Mouse (Mus musculus): Measurements from ENCODE around the gene Wipf2. TPM values are rescaled to one million over a fixed set of nuclear protein-coding genes. Genes with fewer than 3 reads are reported as not detected.
A peak's percentile ranks its signal among the peaks of the same experiment; 100 is the strongest.

Gene Wipf2
- total and polyA plus RNA-seq, 3 experiments = 4.0 to 9.6 (median 9.1) TPM

DNA sequence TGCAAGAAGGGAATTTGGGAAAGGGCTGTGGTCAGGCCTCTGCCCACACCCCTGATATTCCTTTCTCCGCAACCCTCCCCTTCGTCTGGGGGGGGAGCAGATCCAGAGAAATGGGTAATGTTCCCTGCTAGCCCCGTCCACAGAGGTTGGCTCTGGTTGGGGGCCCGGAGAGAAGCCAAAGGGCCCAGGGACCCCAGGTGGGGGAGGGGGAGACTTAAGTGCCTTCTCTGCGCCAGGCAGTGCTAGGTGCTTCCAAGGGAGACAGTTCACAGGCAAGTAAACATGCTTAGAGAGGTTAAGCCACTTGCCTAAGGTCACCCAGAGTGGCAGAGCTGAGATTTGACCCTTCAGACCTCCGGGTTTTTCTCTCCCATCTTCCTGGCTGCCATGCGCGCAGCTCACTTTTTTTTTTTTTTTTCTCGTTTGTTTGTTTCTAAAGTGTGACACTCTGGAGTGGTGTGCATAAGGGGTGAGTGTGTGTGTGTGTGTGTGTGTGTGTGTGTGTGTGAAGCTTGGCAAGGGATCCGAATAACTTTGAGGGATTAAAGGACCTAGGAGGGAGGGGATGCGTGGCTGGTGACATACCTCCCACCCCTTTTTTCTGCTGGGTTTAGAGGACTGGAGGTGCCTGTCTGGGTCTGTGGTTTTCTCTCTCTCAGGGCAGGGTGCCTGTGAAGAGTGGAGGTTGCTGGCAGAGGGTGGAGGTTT, 81.6 kb downstream of the Wipf2 start:
- Histone ChIP-seq H3K79me2 (replicated peaks; ENCODE audit: control insufficient read depth, insufficient read depth, low read length) (peaks cover 3% of the 10 kb centered on the region; the same call in 1 of the 2 replicates), H3K4me1 (ENCODE audit: control insufficient read depth, insufficient read depth, low read length) (peaks cover 44% of the 10 kb centered on the region), H3K27ac (peak overlapping the region; percentile 71; the same call in 1 of the 2 replicates), H3K9ac (ENCODE audit: low read depth, low read length) (no peak overlapping the region), H3K36me3 (ENCODE audit: control insufficient read depth, insufficient read depth, low read length) (no peaks in the 10 kb centered on the region), H3K27me3 (ENCODE audit: control insufficient read depth, insufficient read depth, low read length) (no peaks in the 10 kb centered on the region), H3K4me3 (no peak overlapping the region)
- no peak for TF ChIP-seq CTCF (IDR thresholded peaks at IDR 0.05)
- TF ChIP-seq POLR2A (IDR thresholded peaks at IDR 0.05; ENCODE audit: insufficient read depth, low read depth, low read length) = no peak
- no peak for TF ChIP-seq EP300 (IDR thresholded peaks at IDR 0.05; ENCODE audit: insufficient read depth, low read depth, low read length)
- intact Hi-C loops (cut with DNase I) = no loop called here
- DNase-seq = peak; percentile 7 to 22
- 63% methylated on average over 11 of the region's 11 CpGs for WGBS

DNA sequence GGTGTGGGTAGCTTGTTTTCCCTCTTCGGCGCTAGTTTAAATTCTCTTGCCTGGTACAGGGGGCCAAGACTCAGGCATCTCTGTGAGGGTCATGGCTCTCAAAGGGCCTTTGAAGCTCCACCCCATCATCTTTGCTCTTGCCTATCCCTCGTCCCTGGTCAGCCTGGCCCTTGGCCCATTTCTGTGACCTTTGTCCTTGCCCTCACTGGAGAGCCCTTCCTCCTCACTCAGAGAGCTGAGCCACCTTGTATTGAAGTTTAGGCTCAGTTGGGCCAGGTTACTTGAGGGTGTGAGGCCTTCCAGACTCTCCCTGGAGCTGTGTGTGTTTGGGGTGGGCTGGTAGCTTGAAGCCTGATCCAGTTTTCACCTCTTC, 82.2 kb downstream of the Wipf2 start:
- intact Hi-C loops (cut with DNase I) = no loop called here
- WGBS = 43% methylated on average over 3 of the region's 3 CpGs
- Histone ChIP-seq H3K4me3 (no peak overlapping the region), H3K36me3 (ENCODE audit: control insufficient read depth, insufficient read depth, low read length) (no peaks in the 10 kb centered on the region), H3K4me1 (ENCODE audit: control insufficient read depth, insufficient read depth, low read length) (peaks cover 40% of the 10 kb centered on the region), H3K79me2 (replicated peaks; ENCODE audit: control insufficient read depth, insufficient read depth, low read length) (peaks cover 2% of the 10 kb centered on the region; the same call in 1 of the 2 replicates), H3K27me3 (ENCODE audit: control insufficient read depth, insufficient read depth, low read length) (no peaks in the 10 kb centered on the region), H3K27ac (no peak overlapping the region; the same call in 1 of the 2 replicates), H3K9ac (ENCODE audit: low read depth, low read length) (no peak overlapping the region)
- peak; percentile 26 to 40 for DNase-seq
- TF ChIP-seq CTCF (IDR thresholded peaks at IDR 0.05) (no peak), POLR2A (IDR thresholded peaks at IDR 0.05; ENCODE audit: insufficient read depth, low read depth, low read length) (no peak), EP300 (IDR thresholded peaks at IDR 0.05; ENCODE audit: insufficient read depth, low read depth, low read length) (no peak)

DNA sequence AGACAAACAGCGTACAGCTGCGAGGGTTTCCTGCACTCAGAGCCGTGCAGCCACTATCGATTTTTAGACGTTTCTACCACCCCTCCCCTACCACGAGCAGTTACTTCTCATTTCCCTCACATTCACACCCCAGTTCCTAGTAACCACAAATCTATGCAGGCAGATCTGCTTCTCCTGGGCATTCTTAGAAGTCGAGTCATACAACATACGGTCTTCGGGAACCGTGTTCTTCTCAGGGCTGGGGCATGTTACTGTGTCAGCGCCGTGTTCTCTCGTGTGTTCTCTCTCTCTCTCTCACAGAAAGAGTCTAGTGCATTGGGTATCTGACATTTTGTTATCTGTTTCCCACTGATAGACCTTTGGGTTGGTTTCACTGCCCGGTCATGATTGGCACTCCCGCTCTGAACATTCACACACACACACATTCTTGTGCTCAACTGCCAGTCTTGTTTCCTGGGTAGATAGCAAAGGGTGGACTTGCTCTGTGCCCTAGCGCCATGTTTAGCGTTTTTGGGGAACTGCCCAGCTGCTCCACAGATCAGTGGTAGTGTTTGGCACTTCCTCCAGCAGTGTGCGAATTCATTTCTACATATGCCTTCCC, 84.6 kb downstream of the Wipf2 start:
- TF ChIP-seq CTCF (IDR thresholded peaks at IDR 0.05) (no peak), EP300 (IDR thresholded peaks at IDR 0.05; ENCODE audit: insufficient read depth, low read depth, low read length) (no peak), POLR2A (IDR thresholded peaks at IDR 0.05; ENCODE audit: insufficient read depth, low read depth, low read length) (no peak)
- Histone ChIP-seq H3K4me1 (ENCODE audit: control insufficient read depth, insufficient read depth, low read length) (peaks cover 41% of the 10 kb centered on the region), H3K36me3 (ENCODE audit: control insufficient read depth, insufficient read depth, low read length) (peaks cover 2% of the 10 kb centered on the region; the same call in 1 of the 2 replicates), H3K4me3 (no peak overlapping the region), H3K27ac (no peak overlapping the region; the same call in 1 of the 2 replicates), H3K27me3 (ENCODE audit: control insufficient read depth, insufficient read depth, low read length) (no peaks in the 10 kb centered on the region), H3K79me2 (replicated peaks; ENCODE audit: control insufficient read depth, insufficient read depth, low read length) (peaks cover 2% of the 10 kb centered on the region; the same call in 1 of the 2 replicates), H3K9ac (ENCODE audit: low read depth, low read length) (no peak overlapping the region)
- WGBS = 49% methylated on average over 18 of the region's 18 CpGs
- DNase-seq = no peak
- intact Hi-C loops (cut with DNase I) = no loop called here

DNA sequence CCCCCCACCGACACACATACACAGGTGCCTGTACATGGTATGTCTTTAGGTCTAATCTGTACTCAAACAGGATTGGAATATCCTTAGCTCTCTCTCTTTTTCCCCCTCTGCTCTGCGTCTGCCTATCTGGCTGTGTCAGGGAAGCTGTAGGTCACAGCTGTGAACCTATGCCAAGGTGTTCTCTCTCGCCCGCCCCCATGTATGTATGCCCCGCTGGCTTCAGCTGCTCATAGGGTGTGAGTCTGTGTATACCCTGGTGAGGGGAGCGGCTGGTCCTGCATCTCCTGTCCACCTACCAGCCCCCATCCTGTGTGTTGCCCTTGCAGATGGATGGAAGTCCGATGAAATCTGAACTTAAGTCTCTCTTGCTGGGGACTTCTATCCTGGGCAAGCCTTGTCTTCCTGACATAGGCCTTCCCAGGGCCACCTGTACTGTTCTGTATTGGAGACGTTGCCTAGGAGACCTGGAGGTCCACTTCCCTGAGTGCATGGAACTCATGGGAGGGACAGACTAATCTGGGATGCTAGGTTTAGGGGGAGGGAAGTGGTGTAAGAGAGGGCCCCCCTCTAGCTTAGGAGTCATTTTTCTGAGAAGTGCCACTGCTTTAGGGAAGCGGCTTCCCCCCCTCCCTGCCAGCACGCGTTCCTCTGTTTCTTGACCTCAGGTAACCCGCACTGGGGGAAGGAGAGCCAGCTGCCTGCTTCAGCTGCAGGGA, 86.0 kb downstream of the Wipf2 start:
- Histone ChIP-seq H3K79me2 (replicated peaks; ENCODE audit: control insufficient read depth, insufficient read depth, low read length) (peaks cover 2% of the 10 kb centered on the region; the same call in 1 of the 2 replicates), H3K4me1 (ENCODE audit: control insufficient read depth, insufficient read depth, low read length) (peaks cover 38% of the 10 kb centered on the region), H3K9ac (ENCODE audit: low read depth, low read length) (no peak overlapping the region), H3K4me3 (no peak overlapping the region), H3K27me3 (ENCODE audit: control insufficient read depth, insufficient read depth, low read length) (no peaks in the 10 kb centered on the region), H3K36me3 (ENCODE audit: control insufficient read depth, insufficient read depth, low read length) (peaks cover 2% of the 10 kb centered on the region; the same call in 1 of the 2 replicates), H3K27ac (no peak overlapping the region; the same call in 1 of the 2 replicates)
- intact Hi-C loops (cut with DNase I) = no loop called here
- 57% methylated on average over 12 of the region's 12 CpGs for WGBS
- no peak for TF ChIP-seq EP300 (IDR thresholded peaks at IDR 0.05; ENCODE audit: insufficient read depth, low read depth, low read length)
- TF ChIP-seq CTCF (IDR thresholded peaks at IDR 0.05) = no peak
- TF ChIP-seq POLR2A (IDR thresholded peaks at IDR 0.05; ENCODE audit: insufficient read depth, low read depth, low read length) = no peak
- DNase-seq = no peak

DNA sequence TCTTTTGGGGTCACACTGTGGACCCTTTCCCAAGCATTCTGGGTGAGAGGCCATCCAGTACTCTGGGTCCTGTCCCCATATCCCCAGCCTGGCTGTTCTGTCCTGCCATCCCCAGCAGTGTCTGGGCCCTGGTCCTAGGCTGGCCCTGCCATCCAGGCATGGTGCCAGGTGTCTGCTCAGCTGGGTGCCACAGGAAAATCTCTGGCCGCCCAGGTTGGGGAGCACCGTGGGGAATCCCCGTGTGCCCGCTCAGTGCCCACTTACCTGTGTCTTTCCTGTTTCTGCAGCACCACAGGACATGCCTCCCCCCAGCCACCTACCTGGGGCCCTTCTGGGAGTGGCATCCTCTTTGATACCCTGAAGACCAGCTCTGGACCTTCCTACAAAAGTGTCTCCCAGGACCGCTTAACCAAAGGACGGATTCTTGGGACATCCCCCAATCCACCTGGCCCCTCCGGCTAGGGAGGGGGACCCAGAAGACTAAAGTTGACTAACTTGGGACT, 86.6 kb downstream of the Wipf2 start:
- no peak for TF ChIP-seq POLR2A (IDR thresholded peaks at IDR 0.05; ENCODE audit: insufficient read depth, low read depth, low read length)
- TF ChIP-seq CTCF (IDR thresholded peaks at IDR 0.05) = no peak
- no peak for TF ChIP-seq EP300 (IDR thresholded peaks at IDR 0.05; ENCODE audit: insufficient read depth, low read depth, low read length)
- peaks cover 40% of the 10 kb centered on the region for H3K4me1 ChIP-seq (ENCODE audit: control insufficient read depth, insufficient read depth, low read length)
- WGBS = 60% methylated on average over 7 of the region's 7 CpGs

More for the DNA sequence above, 86.6 kb downstream of the Wipf2 start:
- Histone ChIP-seq H3K79me2 (replicated peaks; ENCODE audit: control insufficient read depth, insufficient read depth, low read length) (peaks cover 2% of the 10 kb centered on the region; the same call in 1 of the 2 replicates), H3K36me3 (ENCODE audit: control insufficient read depth, insufficient read depth, low read length) (peaks cover 6% of the 10 kb centered on the region; the same call in 1 of the 2 replicates), H3K9ac (ENCODE audit: low read depth, low read length) (no peak overlapping the region), H3K27ac (no peak overlapping the region; the same call in 1 of the 2 replicates), H3K27me3 (ENCODE audit: control insufficient read depth, insufficient read depth, low read length) (no peaks in the 10 kb centered on the region), H3K4me3 (no peak overlapping the region)
- intact Hi-C loops (cut with DNase I) = loop anchor here (2.0 kb wide), 1 partner anchor 19 kb away; no protein-coding TSS in a partner anchor
- peak in 1 of 2 experiments; percentile 75 for DNase-seq

Measured in heart, adult 2 months (tissue).